Mouse (Mus musculus) Patski (cell line): ENCODE data around the gene Gper1. TPM values are rescaled to one million over a fixed set of nuclear protein-coding genes. Genes with fewer than 3 reads are reported as not detected.

ENCODE experiments used
- ATAC-seq: fragments of 100-300 bp; one replicate; pipeline ENCODE4 v1.8.0; 2021
- CTCF ChIA-PET: fragments of 350-600 bp; sonication (Branson Sonifier 250); formaldehyde crosslinking; loops from one replicate; lab custom pipeline; 2022; ENCODE audit warnings: inconsistent platforms; lab: Charles Lee
- POLR2A ChIA-PET: fragments of 350-600 bp; sonication (Branson Sonifier 250); formaldehyde crosslinking; loops from one replicate; lab custom pipeline; 2022; ENCODE audit warnings: antibody characterized with exemption, inconsistent platforms; lab: Charles Lee
- DNase-seq: peaks from one replicate; pipeline ENCODE4 v3.0.0-alpha.2; 2011; ENCODE audit warnings: low read depth, low spot score
- H3K27me3 ChIP-seq: fragments of 371-371 bp; one replicate; pipeline ENCODE4 v1.5.1; 2021
- CTCF ChIP-seq: fragments of 100-300 bp; IDR thresholded peaks from one replicate; pipeline ENCODE4 v1.5.1; 2021
- in situ Hi-C: fragments of 300-500 bp; cut with MboI; formaldehyde crosslinking; loops from 3 replicates; pipeline ENCODE4 v1.11.1; 2018; ENCODE audit warnings: low pct_unique_long_range_greater_than_20kb, mixed read lengths
- polyA plus RNA-seq: library from polyadenylated mRNA; unstranded; gene quantifications from one replicate; pipeline ENCODE4 v1.2.3, GENCODE M21; 2021

Gper1 gene
- polyA plus RNA-seq, 1 experiment from 2014 or later = 0.58 TPM

DNA sequence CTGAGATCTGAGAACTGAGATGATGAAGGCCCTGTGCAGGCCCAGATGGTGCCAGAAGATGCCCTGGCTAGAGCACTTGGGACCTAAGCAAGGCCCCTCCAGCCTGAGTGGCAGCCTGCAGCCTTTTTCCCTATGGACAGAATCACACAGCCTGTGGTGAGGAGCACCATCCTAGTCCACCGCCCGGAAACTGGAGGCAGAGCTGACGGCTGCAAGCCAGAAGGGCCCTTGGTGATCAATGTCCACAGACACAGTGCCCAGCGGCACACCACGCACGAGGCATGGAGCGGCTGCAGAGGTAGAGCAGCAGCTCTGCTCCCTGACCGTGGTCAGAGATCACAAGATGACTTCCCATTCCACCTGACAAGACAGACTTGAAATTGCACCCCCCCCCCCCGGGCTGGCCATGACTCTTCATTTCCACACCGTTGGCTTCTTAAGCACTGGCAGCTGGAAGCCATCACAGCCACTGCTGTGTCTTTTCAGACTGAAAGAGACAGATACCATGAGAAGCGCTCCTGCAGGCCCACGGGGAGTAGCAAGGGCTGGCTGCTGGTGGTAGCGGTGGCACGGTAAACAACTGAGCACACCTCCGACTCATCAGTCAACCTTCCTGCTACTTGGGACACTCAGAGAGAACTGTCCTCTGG lies 11.2 kb upstream of the Gper1 start:
- in situ Hi-C loops = no loop called here
- no peak for TF ChIP-seq CTCF
- no peak for DNase-seq
- H3K27me3 ChIP-seq = no peaks in the 10 kb centered on the region
- POLR2A ChIA-PET = interaction anchor here (1.1 kb wide), 1 partner anchor 13 kb away, joined by 4 read pairs; no protein-coding TSS in a partner anchor
- CTCF ChIA-PET = interaction anchor here (2.0 kb wide), 1 partner anchor 14 kb away, joined by 6 read pairs; no protein-coding TSS in a partner anchor
- ATAC-seq = no peak

DNA sequence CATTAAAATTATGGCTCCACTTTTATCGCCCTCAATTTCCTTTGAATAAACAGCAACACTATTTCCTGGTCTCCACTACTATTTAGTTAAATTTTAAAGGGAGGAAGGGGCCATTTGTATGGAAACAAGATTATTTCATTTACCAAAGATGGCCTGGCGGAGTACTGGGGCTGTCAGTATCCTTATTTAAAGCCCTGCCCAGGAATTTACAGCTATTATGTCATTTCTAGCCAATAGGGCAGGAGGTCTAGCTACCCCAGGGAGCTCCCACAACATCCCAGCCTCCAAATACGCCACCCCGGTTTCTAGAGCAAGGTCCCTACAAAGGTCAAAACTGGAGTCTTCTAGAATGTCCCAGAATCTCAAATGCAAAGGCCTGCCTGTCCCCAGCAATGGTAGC lies 9.4 kb upstream of the Gper1 start:
- no peak for TF ChIP-seq CTCF
- ATAC-seq (no peak), DNase-seq (no peak)
- H3K27me3 ChIP-seq = no peaks in the 10 kb centered on the region
- in situ Hi-C loops = no loop called here
- ChIA-PET CTCF (interaction anchor here (1.3 to 1.6 kb wide), 3 partner anchors 9 to 55 kb away, joined by 3 to 4 read pairs (median 3); no protein-coding TSS in a partner anchor), POLR2A (interaction anchor here (1.2 kb wide), 1 partner anchor 9 kb away, joined by 3 read pairs; no protein-coding TSS in a partner anchor)

DNA sequence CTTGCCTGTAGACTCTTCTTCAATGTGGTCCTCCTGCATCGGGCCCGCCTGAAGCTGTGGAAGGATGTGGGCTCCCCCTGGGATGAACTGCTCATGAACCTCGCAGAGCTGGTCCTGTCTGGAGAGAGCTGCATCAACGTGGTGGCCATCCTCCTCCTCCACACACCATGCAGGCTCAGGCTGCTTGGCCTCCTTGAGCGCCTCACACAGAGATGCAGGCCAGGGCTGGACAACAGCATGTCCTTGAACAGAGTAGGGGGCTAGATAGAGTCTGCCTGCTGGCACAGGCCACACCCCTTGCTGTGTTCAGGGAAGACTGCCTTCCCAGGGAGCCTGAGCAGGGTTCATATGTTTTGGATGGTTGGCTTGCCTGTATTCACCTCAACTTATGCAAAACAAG lies 8.0 kb upstream of the Gper1 start:
- CTCF ChIA-PET = interaction anchor here (1.6 kb wide), 1 partner anchor 47 kb away, joined by 4 read pairs; no protein-coding TSS in a partner anchor
- in situ Hi-C loops = no loop called here

GRCm38 (mm10) chr5:139416942-139417341 lies 6.0 kb upstream of the Gper1 start:
- ATAC-seq = no peak
- no peak for DNase-seq
- ChIA-PET POLR2A (no interaction called here), CTCF (interaction anchor here (1.3 kb wide), 1 partner anchor 9 kb away, joined by 3 read pairs; no protein-coding TSS in a partner anchor)
- in situ Hi-C loops = no loop called here
- no peak for TF ChIP-seq CTCF
- H3K27me3 ChIP-seq = no peaks in the 10 kb centered on the region

More for the DNA sequence above, 8.0 kb upstream of the Gper1 start:
- no peaks in the 10 kb centered on the region for H3K27me3 ChIP-seq
- no peak for DNase-seq
- no peak for ATAC-seq
- POLR2A ChIA-PET = no interaction called here
- TF ChIP-seq CTCF = no peak

GRCm38 (mm10) chr5:139417480-139417879 lies 5.5 kb upstream of the Gper1 start:
- in situ Hi-C loops = no loop called here

GRCm38 (mm10) chr5:139418110-139418509 lies 4.8 kb upstream of the Gper1 start:
- DNase-seq = no peak
- H3K27me3 ChIP-seq = no peaks in the 10 kb centered on the region
- POLR2A ChIA-PET = no interaction called here
- TF ChIP-seq CTCF = no peak
- no peak for ATAC-seq
- in situ Hi-C loops = no loop called here
- CTCF ChIA-PET = no interaction called here

More at GRCm38 (mm10) chr5:139417480-139417879, 5.5 kb upstream of the Gper1 start:
- ATAC-seq (no peak), DNase-seq (no peak)
- no peak for TF ChIP-seq CTCF
- no peaks in the 10 kb centered on the region for H3K27me3 ChIP-seq
- ChIA-PET CTCF (interaction anchor here (1.3 kb wide), 1 partner anchor 9 kb away, joined by 3 read pairs; no protein-coding TSS in a partner anchor), POLR2A (no interaction called here)

DNA sequence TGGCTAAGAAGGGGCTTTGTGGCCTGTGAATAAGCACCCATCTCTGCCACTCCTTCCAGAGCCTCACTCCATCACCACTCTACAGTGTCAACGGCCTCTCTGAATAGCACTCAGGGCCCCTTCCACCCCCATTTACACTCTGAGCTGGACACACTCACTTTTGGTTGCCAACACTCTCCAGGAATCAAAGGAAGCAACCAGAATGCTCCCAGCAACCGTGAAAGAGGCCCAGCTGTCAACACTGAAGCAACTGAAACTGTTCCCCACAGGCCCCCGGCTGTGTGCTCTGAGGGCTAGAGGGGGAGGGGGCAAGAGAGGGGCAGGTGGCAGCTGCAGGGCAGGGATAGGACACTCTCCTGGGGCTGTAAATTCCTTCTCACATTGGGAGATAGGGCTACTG lies 4.3 kb upstream of the Gper1 start:
- CTCF ChIA-PET = no interaction called here
- ATAC-seq (no peak), DNase-seq (no peak)
- in situ Hi-C loops = no loop called here
- H3K27me3 ChIP-seq = no peaks in the 10 kb centered on the region
- POLR2A ChIA-PET = no interaction called here
- no peak for TF ChIP-seq CTCF

- ChIA-PET POLR2A (interaction anchor here (1.4 kb wide), 1 partner anchor 14 kb away, joined by 4 read pairs; no protein-coding TSS in a partner anchor), CTCF (interaction anchor here (1.3 to 2.1 kb wide), 3 partner anchors 16 to 71 kb away, joined by 3 to 8 read pairs (median 3); no protein-coding TSS in a partner anchor)
- in situ Hi-C loops = no loop called here
- no peaks in the 10 kb centered on the region for H3K27me3 ChIP-seq
- TF ChIP-seq CTCF = no peak
- ATAC-seq (no peak), DNase-seq (peak; percentile 82)
These were observed 2.2 kb downstream of the Gper1 start for GRCm38 (mm10) chr5:139425198-139425597.

- TF ChIP-seq CTCF = no peak
- CTCF ChIA-PET = interaction anchor here (2.5 kb wide), 1 partner anchor 33 kb away, joined by 7 read pairs; the partner anchor contains the start of gene 3110082I17Rik
- POLR2A ChIA-PET = no interaction called here
- in situ Hi-C loops = no loop called here
- H3K27me3 ChIP-seq = no peaks in the 10 kb centered on the region
- ATAC-seq = no peak
- no peak for DNase-seq
These were observed 4.0 kb downstream of the Gper1 start for GRCm38 (mm10) chr5:139427001-139427400.

- no peak for TF ChIP-seq CTCF
- H3K27me3 ChIP-seq = no peaks in the 10 kb centered on the region
- ATAC-seq = no peak
- ChIA-PET CTCF (interaction anchor here (0.8 to 2.5 kb wide), 2 partner anchors 19 to 32 kb away, joined by 3 to 7 read pairs; partner anchors contain the start of gene 3110082I17Rik), POLR2A (no interaction called here)
- no peak for DNase-seq
- in situ Hi-C loops = no loop called here
These were observed 5.0 kb downstream of the Gper1 start for GRCm38 (mm10) chr5:139427989-139428388.

DNA sequence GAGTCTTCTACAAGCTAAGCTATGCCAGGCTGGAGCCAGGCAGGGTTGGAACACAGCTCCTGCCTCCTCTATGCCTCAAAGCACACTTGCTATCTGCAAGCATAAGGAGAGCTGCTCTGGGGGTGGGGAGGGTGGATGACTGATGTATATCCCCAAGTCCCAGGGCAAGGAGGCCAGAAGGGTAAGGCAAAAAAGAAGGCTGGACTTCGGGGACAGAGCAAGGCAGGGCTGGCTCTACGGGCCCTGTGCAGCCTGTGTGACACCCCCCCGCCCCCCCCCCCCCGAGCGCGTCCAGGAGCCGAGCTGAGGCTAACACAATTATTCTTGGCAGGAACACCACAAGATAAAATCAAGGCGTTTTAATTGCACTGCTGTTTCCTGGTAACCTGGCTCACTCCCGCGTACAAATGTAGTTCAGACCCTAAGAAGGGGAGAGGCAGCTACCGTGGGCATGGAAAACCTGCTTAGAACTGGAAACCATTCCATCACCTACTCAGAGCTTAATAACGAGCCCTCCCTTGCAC lies 6.9 kb downstream of the Gper1 start:
- no peak for TF ChIP-seq CTCF
- POLR2A ChIA-PET = no interaction called here
- no peaks in the 10 kb centered on the region for H3K27me3 ChIP-seq
- peak; percentile 13 for ATAC-seq
- CTCF ChIA-PET = no interaction called here
- in situ Hi-C loops = no loop called here
- no peak for DNase-seq
